7 mouse cellular contexts compared by ENCODE assay signal in genomic region chr14:26667991-26668370, GRCm38 (mm10). TPM values are rescaled to one million over a fixed set of nuclear protein-coding genes. Genes with fewer than 3 reads are reported as not detected.
DNase-seq lines count a peak whose midpoint lies in the region; ATAC-seq and TF ChIP-seq lines count a peak whose summit lies in the region.

No protein-coding gene starts in this region.

- peak; percentile 3; the same call in 1 of the 2 replicates for ATAC-seq in lung, postnatal 0 days
- 0 out of 2 replicates have a peak, but pooled peaks have one; percentile 3 for ATAC-seq in erythroblast, adult 5-6 weeks (replicated peaks; ENCODE audit: low FRiP score, poor library complexity, severe bottlenecking)
- no peak for ATAC-seq in limb, embryonic 11.5 days (ENCODE audit: insufficient number of reproducible peaks, low FRiP score, low TSS enrichment, low read depth)

- peak overlapping the region; percentile 82 for H3K9ac ChIP-seq in lung, postnatal 0 days (replicated peaks; ENCODE audit: low read depth)
- peak overlapping the region; percentile 81 for H3K9ac ChIP-seq in limb, embryonic 11.5 days (ENCODE audit: low read length)

- 0 out of 2 replicates have a peak, but pooled peaks have one; percentile 6 for TF ChIP-seq EP300 in lung, postnatal 0 days (IDR thresholded peaks at IDR 0.05)

- TF ChIP-seq CTCF in lung, postnatal 0 days (IDR thresholded peaks at IDR 0.05) = no peak
- no peak for TF ChIP-seq CTCF in olfactory bulb, adult 2 months (IDR thresholded peaks at IDR 0.05; ENCODE audit: insufficient read depth, low read depth, low read length)

- H3K27me3 ChIP-seq in lung, postnatal 0 days (replicated peaks; ENCODE audit: insufficient read depth, low read length) = no peaks in the 10 kb centered on the region
- no peaks in the 10 kb centered on the region for H3K27me3 ChIP-seq in limb, embryonic 11.5 days (ENCODE audit: control insufficient read depth, insufficient read depth, low read length)

- 13% methylated on average over 6 of the region's 6 CpGs for WGBS in lung, postnatal 0 days
- WGBS in limb, embryonic 11.5 days = 25% methylated on average over 6 of the region's 6 CpGs
- 24% methylated on average over 6 of the region's 6 CpGs for WGBS in olfactory bulb, adult 2 months

- H3K4me1 ChIP-seq in lung, postnatal 0 days (ENCODE audit: insufficient read depth, low read depth, low read length) = no peaks in the 10 kb centered on the region; the same call in 1 of the 2 replicates
- 0 out of 2 replicates have a peak, but pooled peaks cover 3% of the 10 kb centered on the region for H3K4me1 ChIP-seq in limb, embryonic 11.5 days (ENCODE audit: control insufficient read depth, insufficient read depth, low read length)
- H3K4me1 ChIP-seq in olfactory bulb, adult 2 months (ENCODE audit: control insufficient read depth, insufficient read depth, low read length) = peaks cover 6% of the 10 kb centered on the region; the same call in 1 of the 2 replicates

- peak overlapping the region; percentile 87 for H3K27ac ChIP-seq in lung, postnatal 0 days (ENCODE audit: low read length)
- H3K27ac ChIP-seq in limb, embryonic 11.5 days (replicated peaks; ENCODE audit: low read depth, low read length) = no peak overlapping the region
- H3K27ac ChIP-seq in olfactory bulb, adult 2 months (ENCODE audit: insufficient read depth, low read depth, low read length) = no peak overlapping the region

- DNase-seq in lung, postnatal 0 days (ENCODE audit: low spot score) = peak; percentile 50
- no peak for DNase-seq in lung, postnatal 4 days
- no peak for DNase-seq in limb, embryonic 11.5 days (ENCODE audit: low spot score)
- DNase-seq in urinary bladder, postnatal 36 days (ENCODE audit: low spot score in 2 of 2) = no peak
- no peak for DNase-seq in layer of hippocampus, adult 11-12 months (ENCODE audit: low spot score)

- peaks cover 6% of the 10 kb centered on the region; the same call in 1 of the 2 replicates for H3K36me3 ChIP-seq in lung, postnatal 0 days (ENCODE audit: insufficient read depth, low read length)
- H3K36me3 ChIP-seq in limb, embryonic 11.5 days (ENCODE audit: control insufficient read depth, insufficient read depth, low read length) = peaks cover 5% of the 10 kb centered on the region; the same call in 1 of the 2 replicates

- peak overlapping the region; percentile 95 for H3K4me2 ChIP-seq in lung, postnatal 0 days (replicated peaks; ENCODE audit: low read depth, low read length)
- peak overlapping the region; percentile 91 for H3K4me2 ChIP-seq in limb, embryonic 11.5 days (ENCODE audit: low read depth, severe bottlenecking)

- H3K9me3 ChIP-seq in lung, postnatal 0 days (ENCODE audit: low read length) = no peaks in the 10 kb centered on the region
- H3K9me3 ChIP-seq in limb, embryonic 11.5 days (ENCODE audit: control insufficient read depth, low read length) = no peaks in the 10 kb centered on the region

- H3K4me3 ChIP-seq in lung, postnatal 0 days (ENCODE audit: low read depth, low read length) = peak overlapping the region; percentile 94
- peak overlapping the region; percentile 96 for H3K4me3 ChIP-seq in limb, embryonic 11.5 days (ENCODE audit: low read depth, low read length)
- peak overlapping the region; percentile 84 for H3K4me3 ChIP-seq in olfactory bulb, adult 2 months (ENCODE audit: insufficient read depth, low read depth, low read length)

- TF ChIP-seq POLR2A in olfactory bulb, adult 2 months (IDR thresholded peaks at IDR 0.05; ENCODE audit: insufficient read depth, low read depth, low read length) = no peak

RNA-seq across cellular contexts. Expression of gene Pde12, which starts 1.7 kb away (rescaled TPM):
- polyA plus RNA-seq in lung, postnatal 0 days (2015; fragmentation: Nextera tagmentation; extraction: Ambion mirVana) = 5.4 and 5.5 TPM in 2 replicates
- 2.5 and 4.0 TPM in 2 replicates for total RNA-seq in erythroblast, adult 5-6 weeks (2015; ENCODE audit: low replicate concordance)
- total RNA-seq in erythroblast, adult 5-6 weeks (2017; ENCODE audit: low replicate concordance) = 3.1 and 3.7 TPM in 2 replicates
- polyA plus RNA-seq in limb, embryonic 11.5 days (2014; fragmentation: Nextera tagmentation; extraction: Ambion mirVana) = 12.7 and 13.5 TPM in 2 replicates
- not detected in 2 replicates for polyA plus RNA-seq in olfactory bulb, adult 2 months (2012; ENCODE audit: insufficient read depth, insufficient read length, low replicate concordance, missing spikeins)

RNA-seq across cellular contexts. Expression of gene Dnah12, which starts 25.1 kb away (rescaled TPM):
- 1.6 and 2.1 TPM in 2 replicates for polyA plus RNA-seq in lung, postnatal 0 days (2015; fragmentation: Nextera tagmentation; extraction: Ambion mirVana)
- total RNA-seq in erythroblast, adult 5-6 weeks (2015; ENCODE audit: low replicate concordance) = 0.21 and 0.38 TPM in 2 replicates
- 0.14 and 1.0 TPM in 2 replicates for total RNA-seq in erythroblast, adult 5-6 weeks (2017; ENCODE audit: low replicate concordance)
- not detected in 2 replicates for polyA plus RNA-seq in limb, embryonic 11.5 days (2014; fragmentation: Nextera tagmentation; extraction: Ambion mirVana)
- polyA plus RNA-seq in olfactory bulb, adult 2 months (2012; ENCODE audit: insufficient read depth, insufficient read length, low replicate concordance, missing spikeins) = not detected in 2 replicates

RNA-seq across cellular contexts. Expression of gene Arf4, which starts 30.1 kb away (rescaled TPM):
- 347 and 352 TPM in 2 replicates for polyA plus RNA-seq in lung, postnatal 0 days (2015; fragmentation: Nextera tagmentation; extraction: Ambion mirVana)
- total RNA-seq in erythroblast, adult 5-6 weeks (2015; ENCODE audit: low replicate concordance) = 66.7 and 100 TPM in 2 replicates
- 10.5 and 37.7 TPM in 2 replicates for total RNA-seq in erythroblast, adult 5-6 weeks (2017; ENCODE audit: low replicate concordance)
- 581 and 585 TPM in 2 replicates for polyA plus RNA-seq in limb, embryonic 11.5 days (2014; fragmentation: Nextera tagmentation; extraction: Ambion mirVana)
- polyA plus RNA-seq in olfactory bulb, adult 2 months (2012; ENCODE audit: insufficient read depth, insufficient read length, low replicate concordance, missing spikeins) = not detected in 2 replicates
